Mouse (Mus musculus) T-cell, adult 2 months (primary cell): Measurements from ENCODE around the gene Gm4187.
"Not testable (repeated sequence)": the region's sequence is repeated elsewhere in the genome, so short reads cannot be mapped to it uniquely, and the experiment has no call there.

Source experiments
- DNase-seq: peaks from one replicate; pipeline ENCODE4 v3.0.0; 2022; ENCODE audit warnings: low spot score

Gene Gm4187

GRCm38 (mm10) chr7:22329617-22330016 is at the start of gene Gm4187:
Gene Gm4187, minus strand, starts transcription at chr7:22329717.
- DNase-seq = not testable (repeated sequence)

GRCm38 (mm10) chr7:22370939-22371338 is 41.4 kb upstream of the Gm4187 start, which contains the start of gene Gm8660:
Gene Gm8660, minus strand, starts transcription at chr7:22371039.
- not testable (repeated sequence) for DNase-seq
